Mouse (Mus musculus) CH12.LX (cell line): ENCODE results near the gene Tbc1d2. TPM values are rescaled to one million over a fixed set of nuclear protein-coding genes. Genes with fewer than 3 reads are reported as not detected.
"Not testable (repeated sequence)": the region's sequence is repeated elsewhere in the genome, so short reads cannot be mapped to it uniquely, and the experiment has no call there.

ENCODE experiments used
- DNase-seq: peaks from one replicate; pipeline ENCODE4 v3.0.0-alpha.2; 2013; ENCODE audit errors: extremely low read depth
- H3K27ac ChIP-seq: 2 replicates; pipeline ENCODE4 v1.5.1; 2012; ENCODE audit warnings: low read depth, mild to moderate bottlenecking, control low read depth, moderate library complexity; ENCODE audit not compliant: insufficient read depth
- H3K27me3 ChIP-seq: replicated peaks from 2 replicates; pipeline ENCODE3; 2012; ENCODE audit warnings: inconsistent platforms
- H3K36me3 ChIP-seq, 2 experiments: replicated peaks in 1 of 2; 2 replicates each; pipeline versions ENCODE3 to v1.6.1; 2012; ENCODE audit warnings: inconsistent platforms in 1 of 2, low read length in 1 of 2, mild to moderate bottlenecking in 1 of 2, mixed read lengths in 1 of 2, moderate library complexity in 1 of 2; ENCODE audit not compliant: control insufficient read depth in 1 of 2, insufficient read depth in 1 of 2
- H3K4me1 ChIP-seq, 2 experiments: 2 replicates each; pipeline ENCODE4 v1.6.1; 2012; ENCODE audit warnings: inconsistent platforms in 1 of 2, moderate library complexity in 1 of 2; ENCODE audit not compliant: insufficient read depth in 2 of 2, control insufficient read depth in 1 of 2
- H3K4me2 ChIP-seq: 2 replicates; pipeline ENCODE4 v1.6.1; 2012; ENCODE audit warnings: low read depth, mild to moderate bottlenecking, control low read depth; ENCODE audit not compliant: poor library complexity, insufficient read depth, severe bottlenecking
- H3K4me3 ChIP-seq, 3 experiments: fragments of 150-350 bp in 1 of 3; sonication (generic) in 1 of 3; replicated peaks in 1 of 3; 2 replicates each; pipeline versions ENCODE3 to v1.5.1; 2011 to 2012; ENCODE audit warnings: low read depth in 2 of 3, low read length in 2 of 3, mild to moderate bottlenecking in 2 of 3, moderate library complexity in 2 of 3, control low read depth in 1 of 3, improper control_type of control experiment in 1 of 3, inconsistent platforms in 1 of 3, mixed read lengths in 1 of 3; ENCODE audit not compliant: poor library complexity in 1 of 3
- H3K79me2 ChIP-seq: replicated peaks from 2 replicates; pipeline ENCODE4 v1.6.1; 2012; ENCODE audit warnings: mild to moderate bottlenecking, moderate library complexity; ENCODE audit not compliant: control insufficient read depth, poor library complexity, insufficient read depth, severe bottlenecking; ENCODE audit errors: extremely low read depth
- H3K9ac ChIP-seq: 2 replicates; pipeline ENCODE4 v1.6.1; 2012; ENCODE audit warnings: low read depth, mild to moderate bottlenecking, control low read depth, moderate library complexity; ENCODE audit not compliant: insufficient read depth
- H3K9me3 ChIP-seq: replicated peaks from 2 replicates; pipeline ENCODE3; 2012; ENCODE audit warnings: low read length, inconsistent platforms, mixed read lengths
- CHD2 ChIP-seq: IDR thresholded peaks from 2 replicates; pipeline ENCODE4 v1.6.1; 2011; ENCODE audit warnings: low read length, improper control_type of control experiment
- CTCF ChIP-seq, 2 experiments: IDR thresholded peaks in 1 of 2; conservative IDR thresholded peaks in 1 of 2; 2 replicates each; pipeline ENCODE4 v1.5.1; 2011 to 2012; ENCODE audit warnings: low read depth in 2 of 2, low read length in 2 of 2, improper control_type of control experiment in 1 of 2, inconsistent platforms in 1 of 2, mild to moderate bottlenecking in 1 of 2, moderate library complexity in 1 of 2
- E2F4 ChIP-seq: IDR thresholded peaks from 2 replicates; pipeline ENCODE4 v1.6.1; 2011; ENCODE audit warnings: low read depth, low read length, improper control_type of control experiment; ENCODE audit not compliant: insufficient replicate concordance
- ETS1 ChIP-seq: conservative IDR thresholded peaks from 2 replicates; pipeline ENCODE4 v1.6.1; 2012; ENCODE audit warnings: low read depth, mild to moderate bottlenecking, inconsistent platforms, low read length, improper control_type of control experiment, moderate library complexity
- GABPA ChIP-seq: IDR thresholded peaks from 2 replicates; pipeline ENCODE4 v1.6.1; 2012; ENCODE audit warnings: low read depth, low read length, improper control_type of control experiment, inconsistent platforms; ENCODE audit not compliant: insufficient replicate concordance
- HCFC1 ChIP-seq: IDR thresholded peaks from 2 replicates; pipeline ENCODE4 v1.6.1; 2012; ENCODE audit warnings: low read depth, mild to moderate bottlenecking, inconsistent platforms, low read length, improper control_type of control experiment
- IRF4 ChIP-seq: IDR thresholded peaks from 2 replicates; pipeline ENCODE4 v1.6.1; 2014; ENCODE audit warnings: low read depth, mild to moderate bottlenecking, inconsistent platforms, low read length, improper control_type of control experiment
- JUN ChIP-seq: IDR thresholded peaks from 2 replicates; pipeline ENCODE4 v1.6.1; 2011; ENCODE audit warnings: low read depth, mild to moderate bottlenecking, low read length, improper control_type of control experiment, moderate library complexity; ENCODE audit not compliant: insufficient read depth
- JUND ChIP-seq: conservative IDR thresholded peaks from 2 replicates; pipeline ENCODE4 v1.6.1; 2011; ENCODE audit warnings: low read depth, low read length, improper control_type of control experiment
- KAT2A ChIP-seq: IDR thresholded peaks from 2 replicates; pipeline ENCODE4 v1.6.1; 2012; ENCODE audit warnings: low read length, improper control_type of control experiment, inconsistent platforms; ENCODE audit not compliant: insufficient replicate concordance
- MAFK ChIP-seq: IDR thresholded peaks from 2 replicates; pipeline ENCODE4 v1.6.1; 2011; ENCODE audit warnings: low read length, improper control_type of control experiment; ENCODE audit not compliant: insufficient replicate concordance
- MAX ChIP-seq: IDR thresholded peaks from 2 replicates; pipeline ENCODE4 v1.6.1; 2011; ENCODE audit warnings: low read length, improper control_type of control experiment
- MAZ ChIP-seq: IDR thresholded peaks from 2 replicates; pipeline ENCODE4 v1.6.1; 2012; ENCODE audit warnings: low read depth, mild to moderate bottlenecking, inconsistent platforms, low read length, improper control_type of control experiment, moderate library complexity
- MEF2A ChIP-seq: IDR thresholded peaks from 2 replicates; pipeline ENCODE4 v1.6.1; 2014; ENCODE audit warnings: low read depth, mild to moderate bottlenecking, inconsistent platforms, low read length, improper control_type of control experiment, borderline replicate concordance
- MXI1 ChIP-seq: IDR thresholded peaks from 2 replicates; pipeline ENCODE4 v1.6.1; 2011; ENCODE audit warnings: mild to moderate bottlenecking, low read depth, low read length, improper control_type of control experiment
- MYC ChIP-seq: IDR thresholded peaks from 2 replicates; pipeline ENCODE4 v1.6.1; 2011; ENCODE audit warnings: low read depth, mild to moderate bottlenecking, improper control_type of control experiment, low read length
- NELFE ChIP-seq: IDR thresholded peaks from 2 replicates; pipeline ENCODE4 v1.6.1; 2011; ENCODE audit warnings: low read depth, low read length, improper control_type of control experiment
- NRF1 ChIP-seq: IDR thresholded peaks from 2 replicates; pipeline ENCODE4 v1.6.1; 2014; ENCODE audit warnings: low read depth, mild to moderate bottlenecking, inconsistent platforms, low read length, improper control_type of control experiment, moderate library complexity
- PAX5 ChIP-seq: IDR thresholded peaks from 2 replicates; pipeline ENCODE4 v1.6.1; 2012; ENCODE audit warnings: low read length, inconsistent platforms, mixed read lengths
- POLR2A ChIP-seq: IDR thresholded peaks from 2 replicates; pipeline ENCODE4 v1.6.1; 2011; ENCODE audit warnings: low read depth, mild to moderate bottlenecking, improper control_type of control experiment, low read length
- RAD21 ChIP-seq: IDR thresholded peaks from 2 replicates; pipeline ENCODE4 v1.6.1; 2011; ENCODE audit warnings: low read depth, mild to moderate bottlenecking, low read length, improper control_type of control experiment, moderate library complexity
- RCOR1 ChIP-seq: conservative IDR thresholded peaks from 2 replicates; pipeline ENCODE4 v1.6.1; 2012; ENCODE audit warnings: low read depth, mild to moderate bottlenecking, inconsistent platforms, low read length, improper control_type of control experiment
- SIN3A ChIP-seq: IDR thresholded peaks from 2 replicates; pipeline ENCODE4 v1.6.1; 2012; ENCODE audit warnings: low read length, improper control_type of control experiment, inconsistent platforms
- SMC3 ChIP-seq: IDR thresholded peaks from 2 replicates; pipeline ENCODE4 v1.6.1; 2011; ENCODE audit warnings: low read depth, low read length, improper control_type of control experiment
- TBP ChIP-seq: conservative IDR thresholded peaks from 2 replicates; pipeline ENCODE4 v1.6.1; 2011; ENCODE audit warnings: low read depth, low read length, improper control_type of control experiment
- TCF12 ChIP-seq: IDR thresholded peaks from 2 replicates; pipeline ENCODE4 v1.6.1; 2014; ENCODE audit warnings: low read depth, mild to moderate bottlenecking, inconsistent platforms, low read length, improper control_type of control experiment
- UBTF ChIP-seq: IDR thresholded peaks from 2 replicates; pipeline ENCODE4 v1.6.1; 2012; ENCODE audit warnings: low read depth, mild to moderate bottlenecking, inconsistent platforms, low read length, improper control_type of control experiment, moderate library complexity
- USF1 ChIP-seq: IDR thresholded peaks from 2 replicates; pipeline ENCODE4 v1.6.1; 2014; ENCODE audit warnings: low read depth, mild to moderate bottlenecking, inconsistent platforms, low read length, improper control_type of control experiment
- USF2 ChIP-seq: conservative IDR thresholded peaks from 2 replicates; pipeline ENCODE4 v1.6.1; 2011; ENCODE audit warnings: low read depth, low read length, improper control_type of control experiment
- ZKSCAN1 ChIP-seq: IDR thresholded peaks from 2 replicates; pipeline ENCODE4 v1.6.1; 2012; ENCODE audit warnings: low read depth, inconsistent platforms, low read length, improper control_type of control experiment, borderline replicate concordance
- ZMIZ1 ChIP-seq: IDR thresholded peaks from 2 replicates; pipeline ENCODE4 v1.6.1; 2012; ENCODE audit warnings: low read depth, mild to moderate bottlenecking, inconsistent platforms, low read length, improper control_type of control experiment
- dilution Hi-C: fragments of 300-500 bp; cut with MboI; formaldehyde crosslinking; loops from 2 replicates; pipeline ENCODE4 v1.14.3; 2020; ENCODE audit warnings: low sequenced_read_pairs; ENCODE audit not compliant: extremely low pct_unique_long_range_greater_than_20kb, extremely low pct_ligation_motif_present
- in situ Hi-C: fragments of 300-500 bp; cut with MboI; formaldehyde crosslinking; loops from 3 replicates; pipeline ENCODE4 v1.14.3; 2019; ENCODE audit warnings: low sequenced_read_pairs, low pct_ligation_motif_present, low pct_unique_long_range_greater_than_20kb, mixed read lengths
- polyA plus RNA-seq: library from polyadenylated mRNA; unstranded; fragments of >175 nt; gene quantifications from 2 replicates; pipeline ENCODE4 v1.2.1, GENCODE M21; 2012; ENCODE audit warnings: low read depth; ENCODE audit not compliant: insufficient read length
- total RNA-seq, 2 experiments: library from RNA; depleted of rRNA; stranded (reverse); fragments of 300-350 nt in 1 of 2; fragments of >200 nt in 1 of 2; gene quantifications; 2 replicates each; pipeline ENCODE4 v1.2.3; 2012 to 2014

Gene Tbc1d2
- total and polyA plus RNA-seq, 3 experiments: 0.12 to 1.1 (median 0.29) TPM

DNA sequence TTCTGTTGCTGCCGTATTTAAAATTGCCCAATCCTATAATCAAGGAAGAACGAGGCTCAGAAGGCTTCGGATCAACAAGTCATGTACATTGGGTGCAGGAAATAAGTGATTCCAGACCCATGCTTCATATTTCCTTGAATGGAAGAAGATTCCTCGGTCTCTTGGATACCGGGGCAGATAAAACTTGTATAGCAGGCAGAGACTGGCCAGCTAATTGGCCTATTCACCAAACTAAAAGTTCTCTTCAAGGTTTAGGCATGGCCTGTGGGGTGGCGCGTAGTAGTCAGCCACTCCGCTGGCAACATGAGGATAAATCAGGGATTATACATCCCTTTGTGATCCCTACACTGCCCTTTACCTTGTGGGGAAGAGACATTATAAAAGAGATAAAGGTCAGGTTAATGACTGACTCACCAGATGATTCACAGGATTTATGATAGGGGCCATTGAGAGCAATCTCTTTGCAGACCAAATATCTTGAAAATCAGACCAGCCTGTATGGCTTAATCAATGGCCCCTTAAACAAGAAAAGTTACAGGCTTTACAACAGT lies 71.1 kb downstream of the Tbc1d2 start:
- dilution Hi-C loops: not testable (repeated sequence)
- TF ChIP-seq POLR2A (peak; percentile 31; the same call in 1 of the 2 replicates), MAFK (0 out of 2 replicates have a peak, but pooled peaks have one; percentile 7)
- TF ChIP-seq, all 38 proteins: peak for 2; not testable (repeated sequence) for 36
- in situ Hi-C loops: not testable (repeated sequence)

DNA sequence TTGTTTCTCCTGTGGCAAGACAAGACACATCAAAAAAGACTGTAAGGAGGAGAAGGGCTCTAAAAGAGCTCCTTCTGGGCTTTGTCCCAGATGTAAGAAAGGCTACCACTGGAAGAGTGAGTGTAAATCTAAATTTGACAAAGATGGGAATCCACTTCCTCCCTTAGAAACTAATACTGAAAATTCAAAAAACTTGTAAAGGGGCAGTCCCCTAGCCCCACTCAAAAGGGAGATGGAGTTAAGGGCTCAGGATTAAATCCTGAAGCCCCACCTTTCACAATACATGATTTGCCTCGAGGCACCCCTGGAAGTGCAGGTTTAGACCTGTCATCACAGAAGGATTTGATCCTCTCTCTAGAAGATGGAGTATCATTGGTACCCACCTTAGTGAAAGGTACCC lies 71.8 kb downstream of the Tbc1d2 start:
- H3K27me3 ChIP-seq: no peaks in the 10 kb centered on the region
- H3K4me2 ChIP-seq: peak overlapping the region; percentile 90
- peaks cover 7 to 10% of the 10 kb centered on the region in 2 experiments for H3K36me3 ChIP-seq
- H3K4me1 ChIP-seq: peaks cover 15 to 37% of the 10 kb centered on the region in 2 experiments
- dilution Hi-C loops (no loop called here), in situ Hi-C loops (no loop called here)
- H3K9me3 ChIP-seq: no peaks in the 10 kb centered on the region
- H3K79me2 ChIP-seq: peaks cover 32% of the 10 kb centered on the region
- no peak for DNase-seq
- H3K9ac ChIP-seq: peak overlapping the region; percentile 94
- H3K4me3 ChIP-seq: peak overlapping the region; percentile 23 to 54 (median 34)
- H3K27ac ChIP-seq: peak overlapping the region; percentile 98
- TF ChIP-seq ZMIZ1 (0 out of 2 replicates have a peak, but pooled peaks have one; percentile 59), JUND (no peak), TCF12 (peak; percentile 39; the same call in 1 of the 2 replicates), MEF2A (peak; percentile 82), RCOR1 (0 out of 2 replicates have a peak, but pooled peaks have one; percentile 41), CTCF (conservative IDR thresholded peaks at IDR 0.05 in 1 of 2, IDR thresholded peaks at IDR 0.05 in 1 of 2; ENCODE audit: low read depth in 2 of 2, low read length in 2 of 2) (no peak), MAX (no peak), NRF1 (no peak), KAT2A (no peak), USF2 (no peak), ZKSCAN1 (no peak), NELFE (0 out of 2 replicates have a peak, but pooled peaks have one; percentile 20), ETS1 (peak; percentile 48), GABPA (no peak), PAX5 (no peak), SMC3 (no peak), E2F4 (no peak), IRF4 (peak; percentile 43; the same call in 1 of the 2 replicates), RAD21 (no peak), MAZ (no peak), MXI1 (0 out of 2 replicates have a peak, but pooled peaks have one; percentile 26), HCFC1 (no peak), SIN3A (0 out of 2 replicates have a peak, but pooled peaks have one; percentile 30), UBTF (no peak), MYC (no peak), TBP (peak; percentile 63; the same call in 1 of the 2 replicates), POLR2A (no peak; the same call in 1 of the 2 replicates), USF1 (no peak), CHD2 (no peak), JUN (no peak), MAFK (no peak)

More for the DNA sequence above, 71.1 kb downstream of the Tbc1d2 start:
- not testable (repeated sequence) for H3K27me3 ChIP-seq, DNase-seq, H3K36me3 ChIP-seq, H3K9me3 ChIP-seq
- H3K4me3 ChIP-seq: peak overlapping the region in 2 of 3 experiments; percentile 34 to 50
- peak overlapping the region; percentile 94 for H3K9ac ChIP-seq
- peaks cover 27% of the 10 kb centered on the region for H3K79me2 ChIP-seq
- H3K4me2 ChIP-seq: peak overlapping the region; percentile 90
- peaks cover 9 to 33% of the 10 kb centered on the region in 2 experiments for H3K4me1 ChIP-seq
- H3K27ac ChIP-seq: peak overlapping the region; percentile 98
